Mouse (Mus musculus) limb, embryonic 14.5 days (tissue): Measurements from ENCODE around the gene Asb14. TPM values are rescaled to one million over a fixed set of nuclear protein-coding genes. Genes with fewer than 3 reads are reported as not detected.

Experiments
- ATAC-seq: fragments of 200-750 bp; cut with Nextera tagmentation; 2 replicates; pipeline ENCODE4 v1.8.0; 2017; ENCODE audit warnings: low read depth, moderate number of reproducible peaks, moderate TSS enrichment; ENCODE audit not compliant: low FRiP score
- DNase-seq: peaks from one replicate; pipeline ENCODE4 v3.0.0-alpha.2; 2015; ENCODE audit warnings: low spot score
- H3K27ac ChIP-seq: fragments of 300-500 bp; sonication (generic); replicated peaks from 2 replicates; pipeline ENCODE4 v1.5.1; 2014; ENCODE audit warnings: low read depth, mild to moderate bottlenecking, low read length, moderate library complexity, mixed read lengths
- H3K27me3 ChIP-seq: fragments of 300-500 bp; sonication (generic); 2 replicates; pipeline ENCODE4 v1.6.1; 2014; ENCODE audit warnings: low read length, mixed read lengths; ENCODE audit not compliant: control insufficient read depth, insufficient read depth
- H3K36me3 ChIP-seq: fragments of 300-500 bp; sonication (generic); 2 replicates; pipeline ENCODE4 v1.6.1; 2014; ENCODE audit warnings: mild to moderate bottlenecking, low read length, moderate library complexity, mixed read lengths; ENCODE audit not compliant: control insufficient read depth, insufficient read depth
- H3K4me1 ChIP-seq: fragments of 300-500 bp; sonication (generic); 2 replicates; pipeline ENCODE4 v1.6.1; 2014; ENCODE audit warnings: antibody characterized with exemption, low read length, mixed read lengths; ENCODE audit not compliant: control insufficient read depth, insufficient read depth
- H3K4me2 ChIP-seq: fragments of 300-500 bp; sonication (generic); replicated peaks from 2 replicates; pipeline ENCODE4 v1.6.1; 2014; ENCODE audit warnings: low read depth, mild to moderate bottlenecking, low read length, moderate library complexity; ENCODE audit not compliant: severe bottlenecking
- H3K4me3 ChIP-seq: fragments of 300-500 bp; sonication (generic); replicated peaks from 2 replicates; pipeline ENCODE4 v1.5.1; 2014; ENCODE audit warnings: low read length
- H3K9ac ChIP-seq: fragments of 300-500 bp; sonication (generic); 2 replicates; pipeline ENCODE4 v1.6.1; 2014; ENCODE audit warnings: mild to moderate bottlenecking, low read depth, low read length, moderate library complexity; ENCODE audit not compliant: severe bottlenecking
- H3K9me3 ChIP-seq: fragments of 300-500 bp; sonication (generic); 2 replicates; pipeline ENCODE4 v1.6.1; 2016; ENCODE audit warnings: low read length; ENCODE audit not compliant: control insufficient read depth
- POLR2A ChIP-seq: fragments of 200-500 bp; IDR thresholded peaks from 2 replicates; pipeline ENCODE4 v1.8.0; 2012; ENCODE audit warnings: inconsistent platforms, mild to moderate bottlenecking, moderate library complexity, borderline replicate concordance; ENCODE audit not compliant: insufficient read depth, insufficient read length; ENCODE audit errors: extremely low read depth
- WGBS: fragments of 180-500 bp; shearing (Covaris S2); extraction: QIAGEN DNeasy Blood & Tissue Kit; methylation state at CpG from one replicate; pipeline ENCODE4 v1.1.7; 2014; 5-methylcytosine and 5-hydroxymethylcytosine counted together
- polyA plus RNA-seq, 2 experiments: library from polyadenylated mRNA; depleted of rRNA in 1 of 2; stranded (reverse) in 1 of 2; unstranded in 1 of 2; fragments of >200 nt; fragmentation: Nextera tagmentation in 1 of 2; extraction: Ambion mirVana in 1 of 2; gene quantifications; 2 replicates each; pipeline versions ENCODE4 v1.2.1 to v1.2.3; 2012 to 2014

The Asb14 gene
- polyA plus RNA-seq, 2 experiments, result 0.10 TPM; not detected in 1

DNA sequence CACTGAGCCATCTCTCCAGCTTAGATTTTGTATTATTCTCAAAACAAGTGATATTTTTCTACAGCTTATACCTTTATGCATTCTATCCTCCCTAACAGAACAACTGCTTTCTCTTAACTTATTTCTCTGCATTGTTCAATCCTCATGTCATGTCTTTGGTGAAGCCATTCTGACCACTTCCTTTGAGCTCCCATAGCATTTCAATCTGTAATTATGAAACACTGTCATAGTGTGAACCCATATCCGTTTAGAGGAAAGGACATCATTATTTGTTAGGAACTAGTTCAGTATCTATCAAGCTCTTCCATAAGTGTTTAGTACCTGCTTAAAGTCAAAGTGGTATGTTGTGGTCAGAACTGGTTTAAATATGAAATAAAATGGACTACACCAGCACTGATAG is 66.2 kb downstream of the Asb14 start:
- Histone ChIP-seq H3K36me3 (peaks cover 30% of the 10 kb centered on the region), H3K4me2 (no peak overlapping the region), H3K27ac (no peak overlapping the region), H3K4me1 (no peaks in the 10 kb centered on the region), H3K27me3 (no peaks in the 10 kb centered on the region), H3K4me3 (no peak overlapping the region), H3K9me3 (no peaks in the 10 kb centered on the region), H3K9ac (no peak overlapping the region)
- no peak for TF ChIP-seq POLR2A
- DNase-seq (no peak), ATAC-seq (no peak)
- WGBS, result 84% methylated on average over 1 of the region's 1 CpGs

Other genes starting within 250 kb of the Asb14 start
- 5.6 and 6.2 TPM in 2 replicates for gene Pde12, start 224.7 kb upstream of the Asb14 start, polyA plus RNA-seq (2012; rRNA removed)
- gene Pde12, start 224.7 kb upstream of the Asb14 start, polyA plus RNA-seq (2014; fragmentation: Nextera tagmentation; extraction: Ambion mirVana), result 10.0 and 10.2 TPM in 2 replicates
- gene Dnah12, start 201.3 kb upstream of the Asb14 start, polyA plus RNA-seq (2012; rRNA removed), result 0.12 and 0.14 TPM in 2 replicates
- 0.08 and 0.15 TPM in 2 replicates for gene Dnah12, start 201.3 kb upstream of the Asb14 start, polyA plus RNA-seq (2014; fragmentation: Nextera tagmentation; extraction: Ambion mirVana)
- gene Appl1, start 76.7 kb downstream of the Asb14 start, polyA plus RNA-seq (2012; rRNA removed), result 23.1 and 23.4 TPM in 2 replicates
- 47.4 and 52.7 TPM in 2 replicates for gene Appl1, start 76.7 kb downstream of the Asb14 start, polyA plus RNA-seq (2014; fragmentation: Nextera tagmentation; extraction: Ambion mirVana)
- 0.14 TPM in 1 of 2 replicates, not detected in the other for gene Hesx1, start 99.9 kb downstream of the Asb14 start, polyA plus RNA-seq (2012; rRNA removed)
- not detected in 2 replicates for gene Hesx1, start 99.9 kb downstream of the Asb14 start, polyA plus RNA-seq (2014; fragmentation: Nextera tagmentation; extraction: Ambion mirVana)
- 15.4 and 19.1 TPM in 2 replicates for gene Il17rd, start 144.4 kb downstream of the Asb14 start, polyA plus RNA-seq (2012; rRNA removed)
- gene Il17rd, start 144.4 kb downstream of the Asb14 start, polyA plus RNA-seq (2014; fragmentation: Nextera tagmentation; extraction: Ambion mirVana), result 6.0 and 9.3 TPM in 2 replicates
- 14.3 and 14.8 TPM in 2 replicates for gene Arhgef3, start 220.3 kb downstream of the Asb14 start, polyA plus RNA-seq (2012; rRNA removed)
- gene Arhgef3, start 220.3 kb downstream of the Asb14 start, polyA plus RNA-seq (2014; fragmentation: Nextera tagmentation; extraction: Ambion mirVana), result 22.5 and 26.1 TPM in 2 replicates